Mouse (Mus musculus) ovary, postnatal 10 days (tissue): ENCODE data around the gene Zfp653.

Experiments used
- DNase-seq: peaks from one replicate; pipeline ENCODE4 v3.0.0; 2022; ENCODE audit warnings: low spot score

Gene Zfp653

DNA sequence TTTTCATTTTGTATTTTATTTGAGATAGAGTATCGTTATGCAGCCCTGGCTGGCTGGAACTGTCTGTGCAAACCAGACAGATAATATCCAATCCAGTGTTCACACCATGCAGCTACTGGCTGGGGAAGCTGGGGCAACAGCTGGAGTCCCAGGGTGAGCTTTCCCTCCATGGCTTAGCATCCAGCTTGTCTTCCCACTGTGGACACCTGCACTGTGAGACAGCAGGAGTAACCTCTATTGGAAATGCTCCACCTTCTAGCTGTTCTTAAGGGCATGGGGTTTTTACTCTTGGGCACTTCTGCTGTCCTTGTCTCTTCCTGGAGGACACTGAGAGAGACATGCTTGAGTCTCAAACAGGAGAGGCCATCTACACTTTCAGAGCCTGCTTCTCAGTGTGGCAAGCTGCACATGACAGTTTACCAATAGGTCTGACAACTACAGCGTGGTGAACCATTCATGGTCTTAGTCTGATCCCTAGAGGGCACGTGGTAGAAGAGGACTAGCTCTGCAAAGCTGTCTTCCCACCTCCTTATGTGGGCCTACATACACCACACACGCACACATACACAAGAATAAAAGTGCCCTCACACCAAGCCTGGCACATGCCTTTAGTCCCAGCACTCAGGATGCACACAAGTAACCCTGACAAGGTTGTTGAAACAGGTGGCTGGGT is 1.2 kb downstream of the Zfp653 start:
- no peak for DNase-seq

GRCm38 (mm10) chr9:22067195-22067594 is 4.0 kb downstream of the Zfp653 start:
- DNase-seq, result no peak

- no peak for DNase-seq
Measured at GRCm38 (mm10) chr9:22066433-22066832, 4.7 kb downstream of the Zfp653 start.

DNA sequence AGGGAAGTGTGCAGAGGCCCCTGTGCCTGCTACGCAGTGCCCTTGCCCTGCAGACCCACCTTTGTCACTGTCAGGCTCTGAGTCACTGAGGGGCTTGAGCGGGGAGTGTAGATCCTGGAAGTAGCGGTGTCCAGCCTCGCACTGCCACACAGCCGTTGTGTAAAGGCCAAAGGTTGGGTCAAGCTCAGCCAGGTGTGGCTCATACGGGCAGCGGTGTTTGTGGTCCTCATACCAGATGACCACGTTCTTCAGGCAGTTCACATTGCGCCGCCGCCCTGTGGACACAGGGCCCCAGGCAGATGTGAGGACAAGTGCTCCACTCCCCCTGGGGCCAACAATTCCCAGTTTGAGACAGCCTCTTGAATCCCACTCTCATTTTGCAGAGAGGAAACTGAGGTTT is 5.5 kb downstream of the Zfp653 start:
- no peak for DNase-seq

DNA sequence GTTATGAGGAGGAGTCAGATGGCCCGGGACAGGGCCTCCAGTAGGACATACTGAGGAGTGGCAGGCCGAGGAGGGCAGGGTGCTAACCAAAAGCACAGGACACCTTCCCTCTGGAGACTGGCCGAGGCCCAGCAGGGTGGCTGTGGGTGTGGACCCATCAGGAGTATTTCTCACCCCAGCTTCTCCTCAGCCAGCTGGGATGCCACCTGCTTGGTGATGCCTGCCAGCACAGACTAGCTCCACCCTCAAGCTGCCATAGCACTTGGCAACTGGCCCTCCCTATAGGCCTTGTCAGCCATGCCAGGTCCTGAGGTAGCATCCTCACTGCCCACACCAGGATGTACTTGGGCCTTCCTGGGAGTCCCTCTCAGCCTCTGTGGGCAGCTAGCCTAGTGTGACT is 6.8 kb downstream of the Zfp653 start:
- no peak for DNase-seq

DNA sequence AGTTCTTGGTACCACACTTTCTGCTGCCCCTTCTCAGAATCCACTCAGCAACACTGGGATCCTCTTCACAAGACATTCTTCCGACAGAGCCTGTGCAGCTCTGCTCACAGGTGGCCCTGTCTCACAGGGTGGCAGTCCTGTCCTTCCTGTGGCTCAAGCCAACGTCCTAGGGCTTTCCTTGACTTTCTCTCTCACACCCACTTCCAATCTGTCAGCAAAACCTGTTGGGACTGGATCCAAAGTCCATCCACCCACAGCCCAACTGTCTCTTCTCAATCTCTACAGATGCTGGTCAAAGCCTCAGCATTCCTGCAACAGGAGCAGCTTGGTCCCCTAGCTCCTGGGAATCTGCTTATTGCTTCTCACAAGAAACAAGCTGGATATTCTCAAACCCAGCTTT is 9.8 kb downstream of the Zfp653 start:
- DNase-seq, result no peak

DNA sequence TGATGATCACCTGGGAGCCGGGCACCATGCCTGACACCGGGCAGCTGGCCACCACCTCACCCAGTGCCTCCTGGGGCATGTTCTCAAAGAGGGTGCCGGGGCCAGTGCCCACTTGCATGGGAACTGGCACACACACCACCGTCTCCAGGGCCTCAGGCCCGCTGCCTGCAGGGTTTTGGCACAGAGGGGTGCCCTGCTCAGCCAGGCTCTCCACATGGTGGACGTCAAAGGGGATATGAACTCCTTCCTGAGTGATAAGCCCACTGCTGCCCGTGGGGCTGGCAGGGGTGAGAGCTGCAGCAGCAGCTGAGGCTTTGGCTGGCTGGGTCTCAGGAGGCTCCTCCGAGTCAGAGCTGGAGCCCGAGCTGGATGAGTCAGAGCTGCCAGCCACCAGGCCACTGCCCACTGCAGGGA is 13.2 kb downstream of the Zfp653 start:
- no peak for DNase-seq

GRCm38 (mm10) chr9:22057031-22057517 is 14.1 kb downstream of the Zfp653 start:
- DNase-seq, result no peak

DNA sequence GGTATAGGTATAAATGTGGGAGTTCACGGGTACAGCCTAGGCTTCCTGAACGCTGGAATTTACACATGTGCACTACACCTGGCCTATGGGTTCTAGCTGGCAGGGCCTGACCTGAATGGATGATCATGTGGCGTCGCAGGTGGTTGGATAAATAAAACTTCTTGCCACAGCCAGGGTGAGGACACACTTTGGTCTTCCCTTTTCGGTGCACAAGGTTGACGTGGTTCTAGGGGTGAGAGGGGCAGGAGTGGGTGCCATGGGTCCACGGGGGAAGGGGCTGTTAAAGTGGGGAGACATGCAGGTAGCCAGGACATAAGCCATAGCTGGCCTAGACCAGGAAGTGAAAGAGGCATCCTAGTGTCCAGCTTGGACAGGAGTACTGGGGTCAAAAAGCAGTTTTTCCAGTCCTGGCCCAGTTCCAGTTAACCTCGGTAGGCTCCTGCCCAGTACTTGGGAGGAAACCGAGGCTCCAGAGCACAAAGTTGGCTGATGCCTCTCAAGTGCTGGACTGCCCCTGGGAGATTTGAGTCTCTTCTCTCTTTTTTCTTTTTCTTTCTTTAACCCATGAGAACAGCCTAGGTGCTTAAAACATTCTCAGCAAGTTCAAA is 14.8 kb downstream of the Zfp653 start:
- no peak for DNase-seq

DNA sequence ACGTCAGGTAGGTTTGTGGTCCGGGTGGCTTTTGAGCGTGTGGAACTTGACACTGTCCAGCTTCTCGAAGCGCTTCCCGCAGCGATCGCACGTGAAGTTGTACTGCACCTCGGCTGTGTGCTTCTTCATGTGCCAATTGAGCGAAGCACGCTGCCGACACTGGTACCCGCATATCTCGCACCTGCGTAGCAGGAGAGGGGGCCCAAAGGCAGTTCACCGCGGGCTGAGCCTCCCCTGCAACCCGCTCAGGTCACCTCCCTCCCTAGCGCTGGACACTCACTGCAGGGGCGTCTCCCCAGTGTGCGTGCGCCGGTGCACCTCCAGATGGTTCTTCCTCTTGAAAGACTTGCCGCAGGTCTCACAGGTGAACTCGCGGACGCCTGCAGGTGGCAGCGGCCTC is 15.5 kb downstream of the Zfp653 start:
- no peak for DNase-seq

- DNase-seq, result no peak
Measured at GRCm38 (mm10) chr9:22054411-22055076, 16.6 kb downstream of the Zfp653 start.

GRCm38 (mm10) chr9:22053657-22054056 is 17.5 kb downstream of the Zfp653 start:
- no peak for DNase-seq

DNA sequence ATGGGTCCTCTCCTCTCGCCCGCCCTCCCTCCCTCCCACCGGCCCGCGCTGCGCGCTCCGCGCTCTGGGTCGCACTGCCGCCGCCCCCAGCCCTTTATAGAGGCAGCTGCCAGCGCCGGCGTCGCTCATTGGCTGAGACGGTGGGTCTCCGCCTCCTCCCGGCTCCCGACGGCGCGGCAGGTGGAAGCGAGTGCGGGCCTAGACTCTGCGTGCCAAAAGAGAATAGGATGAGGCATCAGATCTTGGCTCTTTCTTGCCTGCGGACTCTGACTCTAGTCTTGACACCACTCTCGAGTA is 19.3 kb downstream of the Zfp653 start, which contains the start of gene Elavl3:
Gene Elavl3, minus strand, starts transcription at position 66 of the 297 bp plus-strand sequence.
- no peak for DNase-seq

DNA sequence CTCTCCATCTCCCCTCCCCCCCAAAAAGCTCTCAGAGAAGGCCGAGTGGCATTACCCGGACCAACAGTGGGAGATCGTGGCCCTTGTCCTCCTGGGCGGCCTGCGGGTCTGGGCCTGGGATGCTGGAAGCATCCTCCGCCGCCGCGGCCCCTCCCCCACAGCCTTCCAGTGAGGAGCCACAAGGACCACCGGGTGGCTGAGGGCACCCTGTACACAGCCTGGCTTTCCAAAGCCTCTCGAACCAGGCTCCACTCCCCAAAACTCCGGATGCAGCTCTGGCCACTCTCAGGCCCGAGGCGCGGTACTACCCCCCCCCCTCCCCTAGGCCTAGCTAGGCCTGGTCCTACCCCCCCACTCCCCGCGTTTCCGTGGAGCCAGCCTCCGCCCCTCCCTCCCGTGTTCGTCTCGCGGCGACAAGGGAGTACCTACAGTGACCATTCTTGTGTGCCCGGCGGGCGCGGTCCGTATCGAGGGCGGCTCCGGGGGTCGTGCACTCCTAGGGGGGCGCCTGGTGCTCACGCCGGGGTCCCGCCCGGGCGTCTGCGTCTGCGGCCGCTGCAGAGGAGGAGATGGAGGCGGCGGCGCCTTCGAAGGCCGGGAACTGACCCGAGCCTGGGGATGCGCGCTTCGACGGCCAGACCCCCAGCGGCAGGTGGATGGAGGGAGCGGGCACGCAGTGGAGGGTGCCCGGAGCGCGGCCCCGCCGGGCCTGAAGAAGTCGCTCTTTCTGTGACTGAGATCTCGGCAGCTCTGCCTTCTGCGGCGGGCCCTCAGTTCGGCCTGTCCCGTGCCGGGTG is 19.8 kb downstream of the Zfp653 start:
- DNase-seq, result no peak

GRCm38 (mm10) chr9:22050351-22050889 is 20.8 kb downstream of the Zfp653 start:
- no peak for DNase-seq

DNA sequence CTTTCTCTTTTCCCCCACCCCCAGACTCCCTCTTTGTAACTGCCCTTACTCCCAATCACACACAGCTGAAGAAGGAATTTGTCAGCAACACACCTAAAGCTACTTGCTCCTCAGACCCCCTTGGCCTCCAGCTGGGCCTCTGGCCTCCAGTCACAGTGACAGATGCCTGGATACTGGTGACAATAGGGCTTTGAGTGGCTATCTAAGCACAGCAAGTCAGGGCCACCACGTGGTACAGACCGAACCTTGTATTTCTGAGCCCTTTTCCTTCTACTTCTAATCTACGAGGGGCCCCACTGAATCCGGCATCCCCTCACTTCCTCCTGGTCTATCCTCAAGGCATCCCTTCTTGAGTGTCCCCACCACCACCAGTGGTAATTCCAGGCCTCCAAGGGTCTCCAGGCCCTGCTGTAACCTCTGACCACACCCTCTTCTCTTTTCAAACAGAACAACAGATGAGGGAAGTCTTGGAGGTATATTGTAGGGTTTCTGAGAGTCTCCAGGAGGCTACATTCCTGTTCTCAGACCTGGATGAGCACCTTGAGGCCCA is 21.4 kb downstream of the Zfp653 start:
- no peak for DNase-seq

DNA sequence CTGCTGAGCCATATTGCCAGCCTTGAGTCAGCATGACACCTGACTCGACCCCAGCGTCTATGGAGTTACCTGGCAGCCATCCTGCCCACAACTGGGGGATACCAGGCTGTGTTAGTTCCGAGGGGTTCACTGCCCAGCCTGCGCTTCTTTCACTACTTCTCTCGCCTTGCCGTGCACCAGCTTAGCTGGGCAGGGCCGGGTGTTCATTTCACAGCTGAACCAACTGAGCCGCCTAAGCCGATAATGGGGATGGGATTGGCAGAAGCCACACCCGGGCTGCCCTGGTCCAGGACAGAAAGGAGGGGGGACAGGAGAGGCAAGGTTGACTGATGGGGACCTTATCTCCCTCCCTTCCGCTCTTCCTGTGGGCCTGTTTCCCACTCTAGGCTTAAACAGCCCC is 21.9 kb downstream of the Zfp653 start:
- no peak for DNase-seq

DNA sequence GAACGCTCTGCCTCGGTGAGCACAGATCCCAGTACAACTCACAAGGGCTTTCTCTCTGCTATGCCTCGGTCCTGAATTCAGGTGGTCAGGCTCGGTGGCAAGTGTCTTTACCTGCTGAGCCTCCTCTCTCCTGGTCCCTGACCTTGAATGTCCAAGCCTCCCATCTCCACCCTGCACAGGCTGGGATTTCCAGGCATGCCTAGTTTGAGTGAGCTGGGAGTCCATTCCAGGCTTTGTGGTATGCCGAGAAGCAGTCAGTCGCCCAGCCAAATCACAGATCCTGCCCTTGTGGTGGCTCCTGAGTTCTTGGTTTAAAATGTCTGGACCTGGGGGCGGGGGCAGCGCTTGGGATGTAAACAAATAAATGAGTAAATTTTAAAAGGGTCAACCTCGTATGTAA is 23.8 kb downstream of the Zfp653 start:
- no peak for DNase-seq

- DNase-seq, result no peak
Measured at GRCm38 (mm10) chr9:22041832-22042231, 29.3 kb downstream of the Zfp653 start.

- DNase-seq, result no peak
Measured at GRCm38 (mm10) chr9:22037826-22038225, 33.4 kb downstream of the Zfp653 start.

DNA sequence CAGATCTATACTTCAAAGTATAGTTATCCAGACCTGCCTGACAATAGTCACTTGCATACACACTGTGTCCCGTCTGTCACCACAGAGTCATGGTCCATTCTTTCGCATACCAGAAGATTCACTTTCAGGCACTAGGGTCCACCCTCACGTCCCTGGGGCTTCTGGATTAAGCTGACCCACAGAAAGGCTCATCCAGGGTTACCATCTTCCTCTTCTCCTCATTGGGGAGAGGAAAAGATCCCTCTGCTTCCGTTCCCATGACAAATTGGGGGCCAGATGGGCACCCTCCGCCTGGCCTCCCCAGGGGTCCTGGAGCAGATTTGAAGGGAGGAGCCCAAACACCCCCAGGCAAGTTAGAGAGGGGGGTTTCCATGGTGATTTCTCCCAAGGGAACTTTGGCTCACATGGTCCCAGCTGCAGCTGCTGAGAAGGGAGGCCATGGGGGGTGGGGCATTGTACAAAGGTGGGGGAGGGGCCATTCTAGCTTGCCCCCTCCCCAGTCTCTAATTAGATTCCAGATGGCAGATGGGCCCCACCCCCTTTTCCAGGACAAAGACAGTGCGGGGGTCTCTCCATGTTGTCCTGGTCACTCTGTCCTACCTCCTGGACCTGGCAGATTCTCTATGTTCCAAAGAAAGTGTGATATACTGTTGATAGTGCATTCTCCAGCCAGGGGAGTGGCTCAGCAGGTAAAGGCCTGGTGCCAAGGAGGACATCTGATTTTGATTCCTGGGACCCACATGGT is 35.7 kb downstream of the Zfp653 start:
- DNase-seq, result no peak
